Mouse (Mus musculus) stomach, adult 2 months (tissue): ENCODE results near the gene Rhof. TPM values are rescaled to one million over a fixed set of nuclear protein-coding genes. Genes with fewer than 3 reads are reported as not detected.

Experiments
- polyA plus RNA-seq: library from polyadenylated mRNA; depleted of rRNA; stranded (reverse); fragments of >200 nt; gene quantifications from 2 replicates; pipeline ENCODE4 v1.2.3, GENCODE M21; 2012; rRNA removed

The Rhof gene
- polyA plus RNA-seq, result 37.6 and 42.0 TPM in 2 replicates

GRCm38 (mm10) chr5:123132308-123133071 lies at the start of gene Rhof:
Gene Rhof, minus strand, starts transcription at chr5:123132692.

GRCm38 (mm10) chr5:123169284-123169683 lies 36.8 kb upstream of the Rhof start, which contains the start of gene Psmd9:
Gene Psmd9, plus strand, starts transcription at chr5:123169413.

GRCm38 (mm10) chr5:123142161-123143157 lies 10.0 kb upstream of the Rhof start, which contains the start of gene Setd1b:
Gene Setd1b, plus strand, starts transcription at chr5:123142193.

GRCm38 (mm10) chr5:123068115-123068514 lies 64.4 kb downstream of the Rhof start, which contains the start of gene Tmem120b:
Gene Tmem120b, plus strand, starts transcription at chr5:123068415.

Other genes starting within 250 kb of the Rhof start
- 6.7 and 8.6 TPM in 2 replicates for gene Kdm2b, start 142.9 kb downstream of the Rhof start, polyA plus RNA-seq
- 50.3 and 82.7 TPM in 2 replicates for gene Orai1, start 117.6 kb downstream of the Rhof start, polyA plus RNA-seq
- gene Morn3, start 85.7 kb downstream of the Rhof start, polyA plus RNA-seq, result not detected in 2 replicates
- gene Tmem120b, start 64.3 kb downstream of the Rhof start, polyA plus RNA-seq, result 3.1 and 3.4 TPM in 2 replicates
- gene Setd1b, start 9.5 kb upstream of the Rhof start, polyA plus RNA-seq, result 4.4 and 6.1 TPM in 2 replicates
- gene Psmd9, start 36.7 kb upstream of the Rhof start, polyA plus RNA-seq, result 5.2 and 7.6 TPM in 2 replicates
- 0.34 TPM in 1 of 2 replicates, not detected in the other for gene Hpd, start 50.0 kb upstream of the Rhof start, polyA plus RNA-seq
- 0.09 and 0.10 TPM in 2 replicates for gene Wdr66, start 119.4 kb upstream of the Rhof start, polyA plus RNA-seq
- gene Bcl7a, start 211.1 kb upstream of the Rhof start, polyA plus RNA-seq, result 1.9 and 2.6 TPM in 2 replicates